Mouse (Mus musculus) intestine, postnatal 0 days (tissue): ENCODE measurements around the gene Crybg1. TPM values are rescaled to one million over a fixed set of nuclear protein-coding genes. Genes with fewer than 3 reads are reported as not detected.
A peak's percentile ranks its signal among the peaks of the same experiment; 100 is the strongest.

ENCODE experiments used
- ATAC-seq: fragments of 200-750 bp; cut with Nextera tagmentation; 2 replicates; pipeline ENCODE4 v1.8.0; 2017; ENCODE audit warnings: mild to moderate bottlenecking, moderate TSS enrichment, moderate library complexity
- H3K27ac ChIP-seq: fragments of 300-500 bp; sonication (generic); 2 replicates; pipeline ENCODE4 v1.5.1; 2014; ENCODE audit warnings: mild to moderate bottlenecking, low read depth, low read length, moderate library complexity
- H3K27me3 ChIP-seq: fragments of 300-500 bp; sonication (generic); replicated peaks from 2 replicates; pipeline ENCODE4 v1.6.1; 2014; ENCODE audit warnings: low read length, mixed read lengths; ENCODE audit not compliant: control insufficient read depth, insufficient read depth
- H3K36me3 ChIP-seq: fragments of 300-500 bp; sonication (generic); 2 replicates; pipeline ENCODE4 v1.6.1; 2014; ENCODE audit warnings: mild to moderate bottlenecking, moderate library complexity; ENCODE audit not compliant: control insufficient read depth, insufficient read depth
- H3K4me1 ChIP-seq: fragments of 300-500 bp; sonication (generic); replicated peaks from 2 replicates; pipeline ENCODE4 v1.6.1; 2014; ENCODE audit warnings: antibody characterized with exemption, low read length, mixed read lengths; ENCODE audit not compliant: control insufficient read depth, insufficient read depth
- H3K4me2 ChIP-seq: fragments of 300-500 bp; sonication (generic); replicated peaks from 2 replicates; pipeline ENCODE4 v1.6.1; 2014; ENCODE audit warnings: low read depth, mild to moderate bottlenecking, moderate library complexity
- H3K4me3 ChIP-seq: fragments of 300-500 bp; sonication (generic); 2 replicates; pipeline ENCODE4 v1.5.1; 2014; ENCODE audit warnings: low read depth, low read length
- H3K9ac ChIP-seq: fragments of 300-500 bp; sonication (generic); 2 replicates; pipeline ENCODE4 v1.6.1; 2014; ENCODE audit warnings: mild to moderate bottlenecking, low read depth, low read length
- H3K9me3 ChIP-seq: fragments of 300-500 bp; sonication (generic); 2 replicates; pipeline ENCODE4 v1.6.1; 2016; ENCODE audit warnings: mixed run types; ENCODE audit not compliant: control insufficient read depth
- CTCF ChIP-seq: sonication (generic); IDR thresholded peaks from 2 replicates; pipeline ENCODE4 v1.5.1; 2016; ENCODE audit warnings: low read depth, mild to moderate bottlenecking, control low read depth, antibody characterized with exemption, moderate library complexity
- WGBS: fragments of 180-500 bp; shearing (Covaris S2); extraction: QIAGEN DNeasy Blood & Tissue Kit; methylation state at CpG from one replicate; pipeline ENCODE4 v1.1.7; 2014; 5-methylcytosine and 5-hydroxymethylcytosine counted together
- polyA plus RNA-seq: library from polyadenylated mRNA; unstranded; fragments of >200 nt; fragmentation: Nextera tagmentation; extraction: Ambion mirVana; gene quantifications from 2 replicates; pipeline ENCODE4 v1.2.1, GENCODE M21; 2015

Crybg1 gene
- polyA plus RNA-seq, 1 experiment from 2014 or later: 3.1 TPM

GRCm38 (mm10) chr10:43918696-43919608, 229.7 kb downstream of the Crybg1 start:
- H3K27ac ChIP-seq: no peak overlapping the region
- H3K9me3 ChIP-seq: no peaks in the 10 kb centered on the region
- no peak for ATAC-seq
- peak; percentile 97 for TF ChIP-seq CTCF
- 48% methylated on average over 17 of the region's 17 CpGs for WGBS
- no peaks in the 10 kb centered on the region for H3K27me3 ChIP-seq
- H3K9ac ChIP-seq: no peak overlapping the region
- no peak overlapping the region for H3K4me3 ChIP-seq
- H3K36me3 ChIP-seq: peaks cover 11% of the 10 kb centered on the region; the same call in 1 of the 2 replicates
- H3K4me2 ChIP-seq: no peak overlapping the region
- H3K4me1 ChIP-seq: no peaks in the 10 kb centered on the region

- H3K9me3 ChIP-seq: no peaks in the 10 kb centered on the region
- H3K27ac ChIP-seq: no peak overlapping the region; the same call in 1 of the 2 replicates
- H3K4me3 ChIP-seq: no peak overlapping the region
- H3K4me1 ChIP-seq: no peaks in the 10 kb centered on the region
- no peak for ATAC-seq
- whole genome bisulfite sequencing: 86% methylated on average over 2 of the region's 2 CpGs
- TF ChIP-seq CTCF: no peak
- H3K9ac ChIP-seq: no peak overlapping the region
- 0 out of 2 replicates have a peak, but pooled peaks cover 6% of the 10 kb centered on the region for H3K36me3 ChIP-seq
- H3K27me3 ChIP-seq: no peaks in the 10 kb centered on the region
- H3K4me2 ChIP-seq: no peak overlapping the region
Measured at GRCm38 (mm10) chr10:43916737-43917136, 231.9 kb downstream of the Crybg1 start.

- Histone ChIP-seq H3K27me3 (no peaks in the 10 kb centered on the region), H3K36me3 (0 out of 2 replicates have a peak, but pooled peaks cover 3% of the 10 kb centered on the region), H3K4me2 (no peak overlapping the region), H3K27ac (no peak overlapping the region), H3K9ac (no peak overlapping the region), H3K4me3 (no peak overlapping the region), H3K9me3 (no peaks in the 10 kb centered on the region), H3K4me1 (no peaks in the 10 kb centered on the region)
- no peak for ATAC-seq
- 81% methylated on average over 12 of the region's 12 CpGs for WGBS
- no peak for TF ChIP-seq CTCF
Measured at GRCm38 (mm10) chr10:43916181-43916580, 232.5 kb downstream of the Crybg1 start.

- no peaks in the 10 kb centered on the region for H3K9me3 ChIP-seq
- no peak overlapping the region for H3K4me3 ChIP-seq
- WGBS: 82% methylated on average over 3 of the region's 3 CpGs
- no peaks in the 10 kb centered on the region for H3K4me1 ChIP-seq
- ATAC-seq: no peak
- H3K36me3 ChIP-seq: peaks cover 7% of the 10 kb centered on the region; the same call in 1 of the 2 replicates
- H3K9ac ChIP-seq: no peak overlapping the region
- H3K4me2 ChIP-seq: no peak overlapping the region
- H3K27ac ChIP-seq: no peak overlapping the region
- no peak for TF ChIP-seq CTCF
- no peaks in the 10 kb centered on the region for H3K27me3 ChIP-seq
Measured at GRCm38 (mm10) chr10:43912236-43912635, 236.4 kb downstream of the Crybg1 start.

GRCm38 (mm10) chr10:43910873-43911142, 237.8 kb downstream of the Crybg1 start:
- Histone ChIP-seq H3K36me3 (peaks cover 7% of the 10 kb centered on the region; the same call in 1 of the 2 replicates), H3K4me3 (no peak overlapping the region), H3K9me3 (no peaks in the 10 kb centered on the region), H3K27me3 (no peaks in the 10 kb centered on the region), H3K9ac (no peak overlapping the region), H3K4me2 (no peak overlapping the region), H3K4me1 (no peaks in the 10 kb centered on the region), H3K27ac (no peak overlapping the region)
- TF ChIP-seq CTCF: no peak
- no peak for ATAC-seq
- 88% methylated on average over 8 of the region's 8 CpGs for WGBS

DNA sequence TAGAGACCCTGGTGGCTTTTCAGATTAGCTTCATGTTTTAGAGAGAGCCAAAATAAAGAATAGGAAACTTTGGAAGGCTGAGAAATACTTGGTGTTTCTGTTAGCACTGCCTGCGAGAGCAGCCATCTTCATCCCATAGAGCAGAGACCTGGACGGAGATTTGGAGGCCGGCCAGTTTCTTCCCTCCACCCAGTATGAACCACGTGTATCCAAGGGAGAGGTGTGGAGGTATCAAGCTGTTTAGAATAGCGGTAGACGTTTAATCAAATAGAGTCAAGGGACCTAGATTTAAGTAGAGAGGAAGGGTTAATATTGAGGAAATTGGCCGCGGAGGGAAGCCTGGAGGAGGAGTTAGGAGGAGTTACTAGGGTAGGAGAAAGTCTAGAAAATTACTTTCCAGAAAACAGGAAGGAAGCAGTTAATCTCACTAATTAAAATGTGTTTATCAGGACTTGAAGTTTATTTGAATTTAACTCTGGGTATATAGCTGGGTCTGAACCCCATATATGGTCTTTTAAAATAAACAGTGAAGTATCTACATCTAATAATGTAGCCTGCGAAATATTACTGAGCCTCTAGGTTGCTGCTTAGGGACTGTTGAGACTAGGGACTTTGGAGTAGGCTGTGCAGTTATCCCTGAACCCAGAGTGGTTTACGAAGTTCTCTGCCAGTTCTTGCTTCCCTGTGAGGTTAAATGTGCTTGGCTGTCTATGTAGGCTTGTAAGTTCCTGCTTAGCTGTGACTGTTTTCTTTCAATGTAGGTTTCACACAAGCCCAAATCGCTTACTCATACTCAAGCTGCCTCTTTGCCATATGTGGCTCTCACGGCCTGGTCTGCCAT, 238.4 kb downstream of the Crybg1 start:
- no peak overlapping the region for H3K27ac ChIP-seq
- H3K27me3 ChIP-seq: no peaks in the 10 kb centered on the region
- no peak overlapping the region for H3K4me2 ChIP-seq
- TF ChIP-seq CTCF: no peak
- H3K36me3 ChIP-seq: peaks cover 7% of the 10 kb centered on the region; the same call in 1 of the 2 replicates
- 73% methylated on average over 12 of the region's 12 CpGs for whole genome bisulfite sequencing
- no peak for ATAC-seq
- no peak overlapping the region for H3K9ac ChIP-seq
- no peak overlapping the region for H3K4me3 ChIP-seq
- no peaks in the 10 kb centered on the region for H3K4me1 ChIP-seq
- H3K9me3 ChIP-seq: no peaks in the 10 kb centered on the region
